Mouse (Mus musculus) midbrain, postnatal 0 days (tissue): ENCODE measurements around the gene Trhde. TPM values are rescaled to one million over a fixed set of nuclear protein-coding genes. Genes with fewer than 3 reads are reported as not detected.

Experiments
- ATAC-seq: fragments of 200-750 bp; cut with Nextera tagmentation; 2 replicates; pipeline ENCODE4 v1.8.0; 2017; ENCODE audit warnings: moderate number of reproducible peaks, mild to moderate bottlenecking, moderate TSS enrichment, moderate library complexity; ENCODE audit not compliant: low FRiP score
- DNase-seq: peaks from one replicate; pipeline ENCODE4 v3.0.0-alpha.2; 2015; ENCODE audit warnings: low spot score
- H3K27ac ChIP-seq: fragments of 300-500 bp; sonication (generic); 2 replicates; pipeline ENCODE4 v1.5.1; 2014; ENCODE audit warnings: low read depth, mild to moderate bottlenecking, low read length, mixed read lengths
- H3K27me3 ChIP-seq: fragments of 300-500 bp; sonication (generic); 2 replicates; pipeline ENCODE4 v1.6.1; 2014; ENCODE audit warnings: low read length, control low read depth, mixed read lengths; ENCODE audit not compliant: insufficient read depth
- H3K36me3 ChIP-seq: fragments of 300-500 bp; sonication (generic); 2 replicates; pipeline ENCODE4 v1.6.1; 2014; ENCODE audit warnings: low read length, control low read depth, mixed read lengths; ENCODE audit not compliant: insufficient read depth
- H3K4me1 ChIP-seq: fragments of 300-500 bp; sonication (generic); 2 replicates; pipeline ENCODE4 v1.6.1; 2014; ENCODE audit warnings: mild to moderate bottlenecking, control low read depth, antibody characterized with exemption, low read length, mixed read lengths; ENCODE audit not compliant: insufficient read depth
- H3K4me2 ChIP-seq: fragments of 300-500 bp; sonication (generic); 2 replicates; pipeline ENCODE4 v1.6.1; 2014; ENCODE audit warnings: low read depth, mild to moderate bottlenecking, low read length, mixed read lengths; ENCODE audit not compliant: poor library complexity, severe bottlenecking
- H3K4me3 ChIP-seq: fragments of 300-500 bp; sonication (generic); 2 replicates; pipeline ENCODE4 v1.5.1; 2014; ENCODE audit warnings: low read depth, mild to moderate bottlenecking, low read length, moderate library complexity
- H3K9ac ChIP-seq: fragments of 300-500 bp; sonication (generic); replicated peaks from 2 replicates; pipeline ENCODE4 v1.6.1; 2014; ENCODE audit warnings: mild to moderate bottlenecking, low read length, moderate library complexity, mixed read lengths; ENCODE audit not compliant: poor library complexity, severe bottlenecking
- H3K9me3 ChIP-seq: fragments of 300-500 bp; sonication (generic); 2 replicates; pipeline ENCODE4 v1.6.1; 2016; ENCODE audit warnings: low read length, control low read depth
- CTCF ChIP-seq: IDR thresholded peaks from 2 replicates; pipeline ENCODE4 v1.5.1; 2016; ENCODE audit warnings: antibody characterized with exemption, mild to moderate bottlenecking
- WGBS: fragments of 180-500 bp; shearing (Covaris S2); extraction: QIAGEN DNeasy Blood & Tissue Kit; methylation state at CpG from one replicate; pipeline ENCODE4 v1.1.7; 2014; 5-methylcytosine and 5-hydroxymethylcytosine counted together
- polyA plus RNA-seq: library from polyadenylated mRNA; unstranded; fragments of >200 nt; fragmentation: Nextera tagmentation; extraction: Ambion mirVana; gene quantifications from 2 replicates; pipeline ENCODE4 v1.2.1, GENCODE M21; 2015
- total RNA-seq: library from RNA; depleted of rRNA; stranded (reverse); fragments of >200 nt; gene quantifications from 2 replicates; pipeline ENCODE4 v1.2.3, GENCODE M21; 2014

Trhde gene
- total and polyA plus RNA-seq, 2 experiments from 2014 or later: 5.5 to 22.6 TPM

GRCm38 (mm10) chr10:114415717-114416116 lies 386.4 kb downstream of the Trhde start:
- Histone ChIP-seq H3K4me2 (no peak overlapping the region), H3K27ac (no peak overlapping the region), H3K36me3 (no peaks in the 10 kb centered on the region), H3K4me3 (no peak overlapping the region), H3K27me3 (no peaks in the 10 kb centered on the region), H3K4me1 (no peaks in the 10 kb centered on the region), H3K9ac (no peak overlapping the region), H3K9me3 (no peaks in the 10 kb centered on the region)
- WGBS: 85% methylated on average over 2 of the region's 2 CpGs
- DNase-seq (no peak), ATAC-seq (no peak)
- no peak for TF ChIP-seq CTCF

- Histone ChIP-seq H3K36me3 (no peaks in the 10 kb centered on the region), H3K4me2 (no peak overlapping the region), H3K4me3 (no peak overlapping the region), H3K9ac (no peak overlapping the region), H3K4me1 (no peaks in the 10 kb centered on the region), H3K27me3 (no peaks in the 10 kb centered on the region), H3K9me3 (no peaks in the 10 kb centered on the region), H3K27ac (no peak overlapping the region)
- 31% methylated on average over 7 of the region's 7 CpGs for WGBS
- DNase-seq (no peak), ATAC-seq (no peak)
- TF ChIP-seq CTCF: no peak
These were observed 396.8 kb downstream of the Trhde start for GRCm38 (mm10) chr10:114405260-114405659.

GRCm38 (mm10) chr10:114403795-114404194 lies 398.3 kb downstream of the Trhde start:
- no peak for DNase-seq
- Histone ChIP-seq H3K27ac (no peak overlapping the region), H3K27me3 (no peaks in the 10 kb centered on the region), H3K4me3 (no peak overlapping the region), H3K36me3 (no peaks in the 10 kb centered on the region), H3K9ac (no peak overlapping the region), H3K9me3 (no peaks in the 10 kb centered on the region), H3K4me2 (no peak overlapping the region), H3K4me1 (no peaks in the 10 kb centered on the region)
- ATAC-seq: no peak
- no peak for TF ChIP-seq CTCF
- WGBS: 82% methylated on average over 2 of the region's 2 CpGs

DNA sequence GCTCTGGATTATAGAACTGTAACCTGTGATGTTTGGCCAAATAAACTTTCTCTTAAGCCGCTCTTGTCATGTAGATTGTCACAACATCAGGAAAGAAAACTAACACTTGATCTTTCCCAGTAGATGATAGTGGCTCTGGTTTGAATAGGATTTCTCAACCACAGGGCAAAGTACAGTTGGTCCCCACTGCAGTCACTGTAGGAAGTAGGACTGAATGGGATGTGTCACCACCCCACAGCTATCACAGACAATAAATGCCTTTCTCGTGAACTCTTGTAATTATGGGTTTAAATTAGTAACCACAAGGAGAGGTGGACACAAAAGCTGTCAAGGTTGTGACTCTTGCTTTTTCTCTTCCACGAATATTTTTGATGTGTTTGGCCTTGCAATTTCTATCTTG lies 431.3 kb downstream of the Trhde start:
- WGBS: 93% methylated on average over 3 of the region's 3 CpGs
- Histone ChIP-seq H3K27ac (no peak overlapping the region), H3K9me3 (no peaks in the 10 kb centered on the region), H3K4me3 (no peak overlapping the region), H3K4me2 (no peak overlapping the region), H3K27me3 (no peaks in the 10 kb centered on the region), H3K4me1 (no peaks in the 10 kb centered on the region), H3K9ac (no peak overlapping the region), H3K36me3 (no peaks in the 10 kb centered on the region)
- ATAC-seq: no peak
- TF ChIP-seq CTCF: no peak
- DNase-seq: no peak

DNA sequence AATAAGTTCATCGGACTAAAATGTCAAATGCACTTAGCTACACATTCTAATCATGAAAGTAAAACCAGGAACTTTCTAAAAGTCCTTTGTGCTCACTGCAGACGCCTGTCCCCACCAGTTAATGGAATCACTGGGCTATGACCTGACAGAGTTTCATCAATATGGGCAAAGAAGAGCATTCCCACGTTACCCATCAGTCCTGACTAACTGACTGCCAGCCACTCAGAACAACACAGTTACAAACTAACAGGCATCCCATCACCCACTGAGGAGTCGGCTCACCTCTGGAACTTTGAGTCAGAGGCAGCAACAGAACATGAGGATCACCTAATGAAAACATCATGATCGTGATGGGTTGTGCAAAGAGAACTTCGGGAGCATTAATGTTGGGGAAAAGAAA lies 438.7 kb downstream of the Trhde start:
- 27% methylated on average over 6 of the region's 6 CpGs for WGBS

DNA sequence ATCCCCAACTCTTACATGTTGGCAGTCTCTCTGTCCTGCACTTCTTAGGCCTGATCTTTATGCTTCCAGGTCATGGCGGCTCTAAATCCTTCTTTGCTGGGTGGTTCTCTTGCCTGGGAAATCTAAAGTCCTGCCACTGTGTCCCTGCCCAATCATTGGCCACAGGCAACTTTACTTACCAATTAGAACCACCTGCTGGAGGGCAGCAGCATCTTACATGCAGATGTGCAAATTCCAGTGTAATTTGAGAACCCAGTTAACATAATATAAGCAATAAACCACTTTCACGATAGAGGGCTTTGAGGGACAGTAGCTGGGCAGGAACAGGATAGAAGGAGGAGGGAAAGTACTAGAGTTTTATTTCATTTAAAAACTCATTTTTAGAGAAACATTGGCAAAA lies 439.5 kb downstream of the Trhde start:
- DNase-seq (no peak), ATAC-seq (no peak)
- Histone ChIP-seq H3K36me3 (no peaks in the 10 kb centered on the region), H3K4me3 (no peak overlapping the region), H3K4me1 (no peaks in the 10 kb centered on the region), H3K27me3 (no peaks in the 10 kb centered on the region), H3K9me3 (no peaks in the 10 kb centered on the region), H3K4me2 (no peak overlapping the region), H3K27ac (no peak overlapping the region), H3K9ac (no peak overlapping the region)
- no peak for TF ChIP-seq CTCF
- WGBS: 64% methylated on average over 2 of the region's 2 CpGs

More for the DNA sequence above, 438.7 kb downstream of the Trhde start:
- no peak overlapping the region for H3K4me3 ChIP-seq
- no peak overlapping the region for H3K27ac ChIP-seq
- no peaks in the 10 kb centered on the region for H3K36me3 ChIP-seq
- H3K4me2 ChIP-seq: no peak overlapping the region
- no peaks in the 10 kb centered on the region for H3K9me3 ChIP-seq
- H3K9ac ChIP-seq: no peak overlapping the region
- H3K4me1 ChIP-seq: no peaks in the 10 kb centered on the region
- TF ChIP-seq CTCF: no peak
- H3K27me3 ChIP-seq: no peaks in the 10 kb centered on the region
- no peak for ATAC-seq
- no peak for DNase-seq
